Mouse (Mus musculus): ENCODE measurements around the gene Pex6. TPM values are rescaled to one million over a fixed set of nuclear protein-coding genes. Genes with fewer than 3 reads are reported as not detected.

The Pex6 gene
- polyA plus RNA-seq, 1 experiment from 2014 or later = 17.1 TPM

DNA sequence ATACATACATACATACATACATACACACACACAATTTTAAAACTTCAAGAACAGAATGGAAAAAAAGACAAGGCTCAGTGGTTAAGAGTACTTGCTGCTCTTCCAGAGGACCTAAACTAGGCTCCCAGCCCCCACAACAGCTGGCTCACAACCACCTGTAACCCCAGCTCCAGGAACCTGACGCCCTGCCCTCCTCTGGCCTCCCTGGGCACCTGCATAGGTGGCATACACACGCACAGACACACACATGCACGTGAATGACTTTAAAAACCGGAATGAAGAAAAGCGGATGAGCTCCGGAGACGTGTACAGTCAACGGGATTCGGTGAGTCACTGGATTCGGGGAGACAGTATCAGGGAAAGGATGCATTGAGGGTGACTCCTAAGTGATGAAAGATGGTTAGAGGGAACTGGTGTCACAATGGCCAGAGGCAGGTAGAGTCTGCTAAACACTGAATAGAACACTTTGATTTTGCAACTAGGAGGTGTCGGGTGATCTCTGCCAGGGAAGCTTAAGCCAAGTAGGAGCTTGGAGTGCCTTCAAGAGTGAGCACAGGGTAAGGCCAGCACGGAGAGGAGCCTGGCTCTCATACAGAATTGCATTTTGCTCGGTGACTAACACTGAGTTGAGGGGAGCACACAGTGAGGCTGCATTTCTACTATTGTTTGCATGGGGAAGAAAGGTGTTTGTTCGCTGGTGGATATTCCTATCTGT, 4.7 kb upstream of the Pex6 start:
- Histone ChIP-seq H3K27ac (ENCODE audit: low read length) (no peak overlapping the region), H3K36me3 (ENCODE audit: control insufficient read depth, insufficient read depth, low read length) (no peaks in the 10 kb centered on the region), H3K4me2 (ENCODE audit: low read depth, low read length) (no peak overlapping the region), H3K9me3 (ENCODE audit: control insufficient read depth, low read length) (no peaks in the 10 kb centered on the region), H3K4me1 (ENCODE audit: control insufficient read depth, insufficient read depth, low read length) (peaks cover 19% of the 10 kb centered on the region), H3K9ac (ENCODE audit: low read depth, low read length) (no peak overlapping the region), H3K27me3 (replicated peaks; ENCODE audit: control insufficient read depth, insufficient read depth, low read length) (no peaks in the 10 kb centered on the region), H3K4me3 (ENCODE audit: low read length) (no peak overlapping the region)
- ATAC-seq = no peak
- 92% methylated on average over 14 of the region's 14 CpGs for WGBS

DNA sequence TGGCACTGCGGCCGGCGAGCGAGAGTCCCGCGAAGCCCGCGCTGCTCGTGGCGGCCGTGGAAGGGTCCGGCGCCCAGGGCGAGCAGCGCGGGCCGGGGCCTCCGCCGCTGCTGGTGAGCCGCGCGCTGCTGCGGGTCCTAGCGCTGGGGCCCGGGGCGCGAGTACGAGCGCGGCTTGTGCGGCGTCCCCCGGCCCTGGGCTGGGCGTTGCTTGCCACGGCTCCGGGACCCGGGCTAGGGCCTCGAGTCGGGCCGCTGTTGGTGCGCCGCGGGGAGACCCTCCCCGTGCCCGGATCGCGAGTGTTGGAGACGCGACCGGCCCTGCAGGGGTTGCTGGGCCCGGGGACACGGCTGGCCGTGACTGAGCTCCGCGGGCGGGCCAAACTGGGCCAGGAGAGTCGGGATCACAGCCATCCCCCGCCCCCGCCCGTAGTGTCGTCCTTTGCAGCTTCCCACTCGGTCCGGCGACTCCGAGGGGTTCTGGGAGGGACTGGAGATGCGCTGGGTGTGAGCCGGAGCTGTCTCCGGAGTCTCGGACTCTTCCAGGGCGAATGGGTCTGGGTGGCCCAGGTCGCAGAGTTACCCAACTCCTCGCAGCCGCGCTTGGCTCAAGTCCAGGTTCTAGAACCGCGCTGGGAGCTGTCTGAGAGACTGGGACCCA, 479 bp downstream of the Pex6 start:
- Histone ChIP-seq H3K4me3 (ENCODE audit: low read length) (peak overlapping the region; percentile 91), H3K36me3 (ENCODE audit: control insufficient read depth, insufficient read depth, low read length) (peaks cover 10% of the 10 kb centered on the region), H3K4me1 (ENCODE audit: control insufficient read depth, insufficient read depth, low read length) (peaks cover 8% of the 10 kb centered on the region), H3K9me3 (ENCODE audit: control insufficient read depth, low read length) (no peaks in the 10 kb centered on the region), H3K27ac (ENCODE audit: low read length) (peak overlapping the region; percentile 72), H3K9ac (ENCODE audit: low read depth, low read length) (peak overlapping the region; percentile 96), H3K4me2 (ENCODE audit: low read depth, low read length) (peak overlapping the region; percentile 71), H3K27me3 (replicated peaks; ENCODE audit: control insufficient read depth, insufficient read depth, low read length) (no peaks in the 10 kb centered on the region)
- peak; percentile 68 for ATAC-seq
- under 1% methylated on average over 76 of the region's 76 CpGs for WGBS

GRCm38 (mm10) chr17:46712442-46712841, 1.2 kb downstream of the Pex6 start:
- no peaks in the 10 kb centered on the region for H3K27me3 ChIP-seq (replicated peaks; ENCODE audit: control insufficient read depth, insufficient read depth, low read length)
- no peaks in the 10 kb centered on the region for H3K9me3 ChIP-seq (ENCODE audit: control insufficient read depth, low read length)
- 56% methylated on average over 7 of the region's 7 CpGs for WGBS
- H3K4me2 ChIP-seq (ENCODE audit: low read depth, low read length) = peak overlapping the region; percentile 71
- no peak for ATAC-seq
- peaks cover 10% of the 10 kb centered on the region for H3K36me3 ChIP-seq (ENCODE audit: control insufficient read depth, insufficient read depth, low read length)
- peak overlapping the region; percentile 91 for H3K4me3 ChIP-seq (ENCODE audit: low read length)
- H3K9ac ChIP-seq (ENCODE audit: low read depth, low read length) = peak overlapping the region; percentile 96
- H3K4me1 ChIP-seq (ENCODE audit: control insufficient read depth, insufficient read depth, low read length) = peaks cover 8% of the 10 kb centered on the region
- H3K27ac ChIP-seq (ENCODE audit: low read length) = no peak overlapping the region

GRCm38 (mm10) chr17:46713849-46714248, 2.6 kb downstream of the Pex6 start:
- no peak overlapping the region for H3K27ac ChIP-seq (ENCODE audit: low read length)
- no peak overlapping the region for H3K9ac ChIP-seq (ENCODE audit: low read depth, low read length)
- H3K36me3 ChIP-seq (ENCODE audit: control insufficient read depth, insufficient read depth, low read length) = peaks cover 10% of the 10 kb centered on the region
- no peak overlapping the region for H3K4me2 ChIP-seq (ENCODE audit: low read depth, low read length)
- no peaks in the 10 kb centered on the region for H3K27me3 ChIP-seq (replicated peaks; ENCODE audit: control insufficient read depth, insufficient read depth, low read length)
- WGBS = 86% methylated on average over 9 of the region's 9 CpGs
- no peak for ATAC-seq
- H3K4me3 ChIP-seq (ENCODE audit: low read length) = no peak overlapping the region
- no peaks in the 10 kb centered on the region for H3K9me3 ChIP-seq (ENCODE audit: control insufficient read depth, low read length)
- H3K4me1 ChIP-seq (ENCODE audit: control insufficient read depth, insufficient read depth, low read length) = peaks cover 8% of the 10 kb centered on the region

DNA sequence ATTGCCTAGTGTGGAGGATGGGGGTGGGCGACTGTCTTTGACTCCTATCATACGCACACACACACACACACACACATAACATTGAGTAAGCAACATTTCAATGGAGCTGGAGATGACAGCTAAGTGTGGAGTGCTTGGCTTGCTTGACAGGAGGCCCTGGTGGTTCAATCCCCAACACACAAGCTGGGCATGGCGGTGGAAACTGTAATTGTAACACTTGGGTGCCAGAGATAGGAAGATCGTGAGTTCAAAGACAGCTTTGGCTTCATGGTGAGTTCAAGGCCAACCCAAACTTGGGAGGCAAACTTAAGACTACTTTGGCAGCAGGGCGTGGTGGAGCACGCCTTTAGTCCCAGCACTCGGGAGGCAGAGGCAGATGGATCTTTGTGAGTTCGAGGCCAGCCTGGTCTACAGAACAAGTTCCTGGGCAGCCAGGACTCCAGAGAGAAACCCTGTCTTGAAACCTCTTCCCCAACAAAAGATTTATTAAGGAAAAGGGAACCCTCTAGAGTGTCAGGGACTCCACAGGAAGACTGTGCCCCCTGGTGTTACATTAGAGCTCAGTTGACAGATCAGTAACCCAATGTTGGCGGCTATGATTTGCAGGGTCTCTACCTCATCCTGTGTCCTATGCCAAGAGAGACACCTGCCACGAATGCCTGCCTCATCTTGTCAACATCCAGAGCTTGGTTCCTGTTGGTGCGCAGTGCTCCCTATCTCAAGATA, 3.7 kb downstream of the Pex6 start:
- no peak overlapping the region for H3K9ac ChIP-seq (ENCODE audit: low read depth, low read length)
- no peaks in the 10 kb centered on the region for H3K9me3 ChIP-seq (ENCODE audit: control insufficient read depth, low read length)
- H3K4me1 ChIP-seq (ENCODE audit: control insufficient read depth, insufficient read depth, low read length) = peaks cover 8% of the 10 kb centered on the region
- H3K4me3 ChIP-seq (ENCODE audit: low read length) = no peak overlapping the region
- WGBS = 93% methylated on average over 11 of the region's 11 CpGs
- H3K36me3 ChIP-seq (ENCODE audit: control insufficient read depth, insufficient read depth, low read length) = peaks cover 10% of the 10 kb centered on the region
- no peak for ATAC-seq
- H3K27me3 ChIP-seq (replicated peaks; ENCODE audit: control insufficient read depth, insufficient read depth, low read length) = no peaks in the 10 kb centered on the region
- no peak overlapping the region for H3K4me2 ChIP-seq (ENCODE audit: low read depth, low read length)
- no peak overlapping the region for H3K27ac ChIP-seq (ENCODE audit: low read length)

GRCm38 (mm10) chr17:46721077-46721476, 9.8 kb downstream of the Pex6 start:
- H3K9ac ChIP-seq (ENCODE audit: low read depth, low read length) = no peak overlapping the region
- no peak overlapping the region for H3K4me2 ChIP-seq (ENCODE audit: low read depth, low read length)
- 93% methylated on average over 7 of the region's 7 CpGs for WGBS
- no peak overlapping the region for H3K27ac ChIP-seq (ENCODE audit: low read length)
- H3K4me3 ChIP-seq (ENCODE audit: low read length) = no peak overlapping the region
- no peaks in the 10 kb centered on the region for H3K27me3 ChIP-seq (replicated peaks; ENCODE audit: control insufficient read depth, insufficient read depth, low read length)
- no peaks in the 10 kb centered on the region for H3K4me1 ChIP-seq (ENCODE audit: control insufficient read depth, insufficient read depth, low read length)
- ATAC-seq = no peak
- no peaks in the 10 kb centered on the region for H3K9me3 ChIP-seq (ENCODE audit: control insufficient read depth, low read length)
- peaks cover 14% of the 10 kb centered on the region for H3K36me3 ChIP-seq (ENCODE audit: control insufficient read depth, insufficient read depth, low read length)

DNA sequence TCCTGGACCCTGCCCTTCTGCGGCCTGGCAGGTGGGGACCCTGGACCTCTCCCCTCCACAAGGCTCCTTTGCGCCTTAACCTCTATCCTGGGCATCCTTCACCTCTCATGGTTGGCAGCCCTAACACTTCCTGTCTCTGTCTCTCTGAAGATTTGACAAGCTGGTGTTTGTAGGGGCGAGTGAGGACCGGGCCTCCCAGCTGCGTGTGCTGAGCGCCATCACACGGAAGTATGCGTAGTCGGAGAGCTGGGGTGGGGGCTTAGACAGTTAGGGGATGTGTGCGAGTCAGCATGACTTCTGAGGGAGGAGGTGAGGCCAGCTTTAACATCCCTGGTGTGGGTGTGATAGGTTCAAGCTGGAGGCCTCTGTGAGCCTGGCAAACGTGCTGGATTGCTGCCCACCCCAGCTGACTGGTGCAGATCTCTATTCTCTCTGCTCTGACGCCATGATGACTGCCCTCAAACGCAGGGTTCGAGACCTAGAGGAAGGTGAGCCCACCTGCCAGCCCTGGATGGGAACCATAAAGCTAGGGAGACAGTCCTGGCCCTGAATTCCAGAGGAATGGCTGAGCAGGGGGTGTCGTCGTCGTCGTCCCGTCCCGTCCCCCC, 13.3 kb downstream of the Pex6 start:
- H3K4me3 ChIP-seq (ENCODE audit: low read length) = no peak overlapping the region
- 79% methylated on average over 20 of the region's 20 CpGs for WGBS
- no peak overlapping the region for H3K9ac ChIP-seq (ENCODE audit: low read depth, low read length)
- peaks cover 8% of the 10 kb centered on the region for H3K4me1 ChIP-seq (ENCODE audit: control insufficient read depth, insufficient read depth, low read length)
- no peak for ATAC-seq
- 0 out of 2 replicates have a peak, but pooled peaks cover 5% of the 10 kb centered on the region for H3K27me3 ChIP-seq (replicated peaks; ENCODE audit: control insufficient read depth, insufficient read depth, low read length)
- no peaks in the 10 kb centered on the region for H3K9me3 ChIP-seq (ENCODE audit: control insufficient read depth, low read length)
- H3K4me2 ChIP-seq (ENCODE audit: low read depth, low read length) = no peak overlapping the region
- no peak overlapping the region for H3K27ac ChIP-seq (ENCODE audit: low read length)
- H3K36me3 ChIP-seq (ENCODE audit: control insufficient read depth, insufficient read depth, low read length) = peaks cover 14% of the 10 kb centered on the region

GRCm38 (mm10) chr17:46725273-46725672, 14.0 kb downstream of the Pex6 start:
- no peak overlapping the region for H3K9ac ChIP-seq (ENCODE audit: low read depth, low read length)

More at GRCm38 (mm10) chr17:46725273-46725672, 14.0 kb downstream of the Pex6 start:
- WGBS = 57% methylated on average over 9 of the region's 9 CpGs
- H3K4me1 ChIP-seq (ENCODE audit: control insufficient read depth, insufficient read depth, low read length) = peaks cover 8% of the 10 kb centered on the region
- H3K27me3 ChIP-seq (replicated peaks; ENCODE audit: control insufficient read depth, insufficient read depth, low read length) = 0 out of 2 replicates have a peak, but pooled peaks cover 5% of the 10 kb centered on the region
- H3K27ac ChIP-seq (ENCODE audit: low read length) = no peak overlapping the region
- H3K9me3 ChIP-seq (ENCODE audit: control insufficient read depth, low read length) = no peaks in the 10 kb centered on the region
- H3K36me3 ChIP-seq (ENCODE audit: control insufficient read depth, insufficient read depth, low read length) = peaks cover 14% of the 10 kb centered on the region
- H3K4me3 ChIP-seq (ENCODE audit: low read length) = no peak overlapping the region
- ATAC-seq = no peak
- H3K4me2 ChIP-seq (ENCODE audit: low read depth, low read length) = no peak overlapping the region

Measured in intestine, embryonic 16.5 days (tissue).